9 mouse cellular contexts compared by ENCODE assay signal in the genomic region with DNA sequence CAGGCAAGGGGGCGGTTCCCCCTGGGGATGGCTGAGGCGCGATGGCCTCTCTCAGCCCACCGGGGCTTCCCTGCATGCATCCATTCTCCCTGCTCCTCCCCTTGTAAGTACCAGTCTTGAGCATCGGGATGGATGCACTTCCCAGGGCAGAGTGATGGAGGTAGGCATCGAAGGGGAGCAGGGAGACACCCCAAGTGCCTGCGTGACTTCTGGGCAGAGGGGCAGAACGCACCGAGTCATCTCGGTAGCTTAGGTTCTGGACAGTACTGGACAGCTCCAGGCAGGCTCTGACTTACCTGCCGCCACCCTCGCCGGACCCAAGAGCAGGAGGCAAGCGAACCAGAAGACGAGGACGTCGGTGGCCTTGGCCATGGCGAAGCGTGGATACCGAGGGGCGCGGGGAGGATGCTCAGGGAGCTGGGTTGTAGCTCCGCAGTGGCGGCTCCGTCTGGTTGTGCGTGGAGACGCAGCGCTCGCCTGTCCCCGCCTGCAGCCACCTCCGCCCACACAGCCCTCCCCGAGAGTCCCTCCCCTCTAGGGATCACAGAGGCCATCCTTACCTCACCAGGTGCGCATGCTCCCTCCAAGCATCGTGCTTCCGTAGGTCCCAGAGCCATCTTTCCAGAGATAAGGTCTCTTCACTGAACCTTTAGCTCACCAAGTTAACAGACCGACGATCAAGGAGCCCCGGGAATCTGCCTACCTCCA. TPM values are rescaled to one million over a fixed set of nuclear protein-coding genes. Genes with fewer than 3 reads are reported as not detected.
A peak's percentile ranks its signal among the peaks of the same experiment; 100 is the strongest.
DNase-seq lines count a peak whose midpoint lies in the region; ATAC-seq and TF ChIP-seq lines count a peak whose summit lies in the region.
"Had no signal": no experiment of that assay in that cellular context is flagged by ENCODE, and none has a peak within 500 bp of the region (broad histone marks: within the 10 kb centered on the region; RNA-seq: fewer than 3 reads in every experiment).

A gene (minus strand): TSS at position 658 of the 708 bp plus-strand sequence.

- H3K27me3 ChIP-seq in heart, postnatal 0 days (ENCODE audit: control insufficient read depth, insufficient read depth, low read length) = peaks cover 21% of the 10 kb centered on the region
- 0 out of 2 replicates have a peak, but pooled peaks cover 7% of the 10 kb centered on the region for H3K27me3 ChIP-seq in stomach, embryonic 14.5 days (ENCODE audit: control insufficient read depth, insufficient read depth, low read length)

- no peak within 1 kb of the TSS for H3K27ac ChIP-seq in heart, postnatal 0 days (ENCODE audit: low read depth)
- H3K27ac ChIP-seq in stomach, embryonic 14.5 days (ENCODE audit: low read length) = no peak within 1 kb of the TSS

- no peak for TF ChIP-seq CTCF in heart, postnatal 0 days (IDR thresholded peaks at IDR 0.05; ENCODE audit: low read depth)

- H3K9me3 ChIP-seq in heart, postnatal 0 days (replicated peaks; ENCODE audit: control insufficient read depth, low read length) = no peaks in the 10 kb centered on the region
- no peaks in the 10 kb centered on the region for H3K9me3 ChIP-seq in stomach, embryonic 14.5 days (ENCODE audit: control insufficient read depth, low read depth, low read length)
- H3K9me3 ChIP-seq: G1E had no signal

- no peaks in the 10 kb centered on the region for H3K4me1 ChIP-seq in heart, postnatal 0 days (ENCODE audit: control insufficient read depth, insufficient read depth)
- H3K4me1 ChIP-seq in stomach, embryonic 14.5 days (ENCODE audit: control insufficient read depth, insufficient read depth, low read length) = no peaks in the 10 kb centered on the region; the same call in 1 of the 2 replicates

- 2% methylated on average over 30 of the region's 38 CpGs for WGBS in heart, postnatal 0 days
- 1% methylated on average over 38 of the region's 38 CpGs for WGBS in stomach, embryonic 14.5 days

- DNase-seq in heart, postnatal 0 days (ENCODE audit: low spot score) = no peak
- no peak for DNase-seq in heart, postnatal 36 days
- DNase-seq in cerebellum, adult 9-10 months = peak; percentile 92
- peak; percentile 71 to 77 for DNase-seq in frontal cortex, postnatal 14 days (ENCODE audit: low spot score in 2 of 2)
- DNase-seq in layer of hippocampus, adult 9-11 months = peak; percentile 88
- no peak for DNase-seq in ovary, postnatal 10 days (ENCODE audit: low spot score)

- no peak for ATAC-seq in heart, postnatal 0 days (ENCODE audit: insufficient read depth, low read depth)
- ATAC-seq in megakaryocyte progenitor cell, adult 5-6 weeks (replicated peaks; ENCODE audit: poor library complexity) = 0 out of 2 replicates have a peak, but pooled peaks have one; percentile 52
- ATAC-seq in stomach, embryonic 14.5 days (ENCODE audit: insufficient number of reproducible peaks, insufficient read depth, low FRiP score, low read depth) = peak; percentile 71; the same call in 1 of the 2 replicates

- H3K36me3 ChIP-seq in heart, postnatal 0 days (replicated peaks; ENCODE audit: control insufficient read depth, insufficient read depth, low read length) = no peaks in the 10 kb centered on the region
- no peaks in the 10 kb centered on the region for H3K36me3 ChIP-seq in stomach, embryonic 14.5 days (ENCODE audit: control insufficient read depth, insufficient read depth, low read length)
- H3K36me3 ChIP-seq: G1E had no signal

- intact Hi-C loops in heart, postnatal 36 days (cut with DNase I) = loop anchor here (10.0 kb wide), 1 partner anchor 203 kb away; a partner anchor contains a TSS

- H3K4me2 ChIP-seq in heart, postnatal 0 days (ENCODE audit: low read depth, low read length) = peak within 1 kb of the TSS; percentile 10; the same call in 1 of the 2 replicates
- peak within 1 kb of the TSS; percentile 35 for H3K4me2 ChIP-seq in stomach, embryonic 14.5 days (replicated peaks; ENCODE audit: low read depth, low read length)

- no peak within 1 kb of the TSS for H3K4me3 ChIP-seq in heart, postnatal 0 days (ENCODE audit: low read depth, low read length)
- peak within 1 kb of the TSS; percentile 12 for H3K4me3 ChIP-seq in stomach, embryonic 14.5 days (ENCODE audit: low read depth, low read length)

- H3K9ac ChIP-seq in heart, postnatal 0 days (replicated peaks; ENCODE audit: low read depth, low read length) = no peak within 1 kb of the TSS
- no peak within 1 kb of the TSS for H3K9ac ChIP-seq in stomach, embryonic 14.5 days (replicated peaks; ENCODE audit: low read depth, low read length)

- TF ChIP-seq EP300 in heart, postnatal 0 days (IDR thresholded peaks at IDR 0.05; ENCODE audit: low read depth) = no peak

RNA-seq across cellular contexts. Expression of the gene that starts here (rescaled TPM):
- total RNA-seq in heart, postnatal 0 days (2014; rRNA removed; ENCODE audit: low replicate concordance) = 0.53 and 2.2 TPM in 2 replicates
- 0.36 and 0.44 TPM in 2 replicates for polyA plus RNA-seq in heart, postnatal 0 days (2015; fragmentation: Nextera tagmentation; extraction: Ambion mirVana)
- under 1 TPM; 0.11 to 0.14 TPM for total RNA-seq in heart, postnatal 36 days (2021)
- total RNA-seq in megakaryocyte progenitor cell, adult 5-6 weeks (2015) = not detected in 2 replicates
- 0.03 TPM in 1 of 2 replicates, not detected in the other for total RNA-seq in megakaryocyte progenitor cell, adult 5-6 weeks (2017)
- 2.5 and 2.7 TPM in 2 replicates for polyA plus RNA-seq in stomach, embryonic 14.5 days (2014; fragmentation: Nextera tagmentation; extraction: Ambion mirVana)
- total RNA-seq: G1E had no signal

Comparison
In these comparisons a context has a peak if more than half of its experiments do, and no peak if none do; other contexts are left out.
1. Peak in ATAC-seq in megakaryocyte progenitor cell, adult 5-6 weeks; RNA of the gene not detected or under 1 TPM.
2. DNase-seq: peak in cerebellum, adult 9-10 months (single experiment), frontal cortex, postnatal 14 days (2 of 2) and layer of hippocampus, adult 9-11 months (single experiment); none in heart, postnatal 0 days (single experiment), heart, postnatal 36 days (0 of 2) and ovary, postnatal 10 days (single experiment).